Mouse (Mus musculus): ENCODE measurements around the gene Pex11b.
"Not testable (repeated sequence)": the region's sequence is repeated elsewhere in the genome, so short reads cannot be mapped to it uniquely, and the experiment has no call there.

Pex11b gene

DNA sequence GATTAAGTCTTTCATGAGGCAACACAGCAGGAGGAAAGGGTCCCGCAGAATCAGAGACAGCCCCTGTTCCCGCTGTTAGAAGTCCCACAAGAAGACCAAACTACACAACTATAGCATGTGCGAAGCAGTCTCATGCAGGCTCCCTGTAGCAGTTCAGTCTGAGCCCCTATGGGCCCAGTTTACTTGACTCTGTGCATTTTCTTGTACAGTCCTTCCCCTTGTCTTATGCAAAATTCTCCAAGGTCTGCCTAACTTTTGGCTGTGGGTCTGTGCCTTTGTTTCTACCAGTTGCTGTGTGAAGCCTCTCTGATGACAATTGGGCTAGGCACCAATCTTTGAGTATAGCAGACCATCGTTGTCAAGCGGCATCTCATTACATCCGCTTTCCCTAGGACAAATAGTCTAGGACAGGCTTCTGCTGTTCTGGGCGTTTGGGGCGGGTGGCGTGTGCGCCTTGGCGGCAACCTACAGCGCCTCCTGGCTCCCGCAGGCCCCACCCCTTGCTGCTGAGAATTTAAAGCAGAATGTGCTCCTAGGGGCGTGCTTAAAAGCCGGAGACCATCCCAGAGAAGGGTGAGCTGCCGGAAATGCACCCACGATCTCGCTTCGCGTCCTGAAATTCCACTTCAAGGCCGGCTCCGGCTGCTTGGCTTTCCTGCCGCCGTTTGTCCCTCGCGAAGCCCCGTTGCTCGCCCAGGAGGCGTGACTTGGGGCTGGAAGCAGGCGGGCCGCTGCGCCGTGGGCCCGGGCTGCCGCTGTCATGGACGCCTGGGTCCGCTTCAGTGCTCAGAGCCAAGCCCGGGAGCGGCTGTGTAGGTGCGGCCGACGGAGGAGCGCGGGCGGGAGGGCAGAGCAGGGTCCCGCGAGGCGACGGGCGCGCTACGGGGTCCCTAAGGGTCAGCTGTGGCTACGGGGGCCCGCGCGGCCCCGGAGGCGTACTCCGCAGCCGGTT, at the start of gene Pex11b, which contains the start of gene Gm42957:
TSS of gene Pex11b (plus strand) at position 449 of the 952 bp plus-strand sequence.
TSS of gene Gm42957 (plus strand) at position 547 of the 952 bp plus-strand sequence.
- DNase-seq (ENCODE audit: low spot score), result peak; percentile 78

DNA sequence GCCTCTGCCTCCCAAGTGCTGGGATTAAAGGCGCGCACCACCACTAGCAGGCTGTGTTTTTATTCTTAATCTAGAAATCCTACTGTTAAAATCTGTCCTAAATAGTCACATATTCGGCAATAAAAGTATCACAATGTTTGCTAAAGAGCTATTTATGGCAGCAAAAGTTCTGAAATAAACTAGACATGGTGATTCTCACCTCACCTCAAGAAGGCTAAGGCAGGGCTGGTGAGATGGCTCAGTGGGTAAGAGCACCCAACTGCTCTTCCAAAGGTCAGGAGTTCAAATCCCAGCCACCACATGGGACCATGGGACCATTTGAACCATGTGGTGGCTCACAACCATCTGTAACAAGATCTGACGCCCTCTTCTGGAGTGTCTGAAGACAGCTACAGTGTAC, 44.5 kb upstream of the Pex11b start:
- DNase-seq (ENCODE audit: low spot score), result no peak

DNA sequence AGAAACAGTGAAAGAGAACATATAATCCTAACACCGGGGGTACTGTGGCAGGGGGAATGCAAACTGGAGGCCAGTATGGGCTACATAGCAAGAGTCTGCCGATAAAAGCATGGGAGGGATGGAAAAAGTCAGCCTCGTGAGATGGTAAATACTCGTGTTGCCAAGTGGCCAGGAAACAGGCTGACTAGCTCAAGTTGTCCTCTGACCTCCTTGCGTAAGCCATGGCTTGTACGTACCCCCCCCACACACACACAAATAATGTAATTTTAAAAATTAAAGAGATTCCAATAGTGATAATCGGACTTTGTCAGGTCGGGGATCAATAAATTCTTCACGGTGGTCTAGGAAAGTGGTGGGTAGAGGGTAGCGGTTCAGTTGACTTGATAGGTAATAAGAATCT, 41.8 kb upstream of the Pex11b start:
- DNase-seq (ENCODE audit: low spot score), result peak; percentile 44

GRCm38 (mm10) chr3:96593790-96594560, 41.2 kb upstream of the Pex11b start, which contains the start of gene Polr3gl:
Gene Polr3gl, minus strand, starts transcription at chr3:96594181.
- DNase-seq (ENCODE audit: low spot score), result peak; percentile 91

- DNase-seq (ENCODE audit: low spot score), result no peak
Measured at GRCm38 (mm10) chr3:96594851-96595250, 40.3 kb upstream of the Pex11b start.

GRCm38 (mm10) chr3:96595661-96596060, 39.5 kb upstream of the Pex11b start:
- peak; percentile 40 for DNase-seq (ENCODE audit: low spot score)

DNA sequence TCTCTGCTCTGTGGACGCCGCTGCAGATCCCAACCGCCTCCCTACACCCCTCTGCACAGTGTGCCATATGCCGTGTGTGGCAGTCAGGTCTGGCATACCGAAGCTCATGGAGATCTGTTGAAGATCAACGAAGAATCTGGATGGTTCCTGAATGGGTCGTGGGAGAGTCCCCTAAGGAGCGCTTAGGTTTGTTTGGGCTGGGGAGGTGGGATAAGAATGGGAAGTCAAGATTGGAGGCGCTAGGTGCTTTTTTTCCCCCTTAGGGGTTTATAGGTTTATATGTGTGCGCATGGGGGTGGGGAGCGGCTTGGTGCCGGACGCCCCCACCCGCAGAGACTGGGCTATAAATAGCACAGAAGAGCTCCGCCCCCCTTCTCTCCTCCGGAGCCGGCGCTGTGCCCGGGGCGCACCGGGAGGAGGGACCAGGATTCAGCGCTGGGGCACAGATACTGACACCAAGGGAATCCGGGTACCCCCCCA, 38.9 kb upstream of the Pex11b start, which contains the start of gene Ankrd34a:
TSS of gene Ankrd34a (plus strand) at position 409 of the 480 bp plus-strand sequence.
- peak; percentile 42 for DNase-seq (ENCODE audit: low spot score)

GRCm38 (mm10) chr3:96596855-96597254, 38.3 kb upstream of the Pex11b start:
- DNase-seq (ENCODE audit: low spot score), result no peak

- peak; percentile 62 for DNase-seq (ENCODE audit: low spot score)
Measured at GRCm38 (mm10) chr3:96597435-96597891, 37.7 kb upstream of the Pex11b start.

DNA sequence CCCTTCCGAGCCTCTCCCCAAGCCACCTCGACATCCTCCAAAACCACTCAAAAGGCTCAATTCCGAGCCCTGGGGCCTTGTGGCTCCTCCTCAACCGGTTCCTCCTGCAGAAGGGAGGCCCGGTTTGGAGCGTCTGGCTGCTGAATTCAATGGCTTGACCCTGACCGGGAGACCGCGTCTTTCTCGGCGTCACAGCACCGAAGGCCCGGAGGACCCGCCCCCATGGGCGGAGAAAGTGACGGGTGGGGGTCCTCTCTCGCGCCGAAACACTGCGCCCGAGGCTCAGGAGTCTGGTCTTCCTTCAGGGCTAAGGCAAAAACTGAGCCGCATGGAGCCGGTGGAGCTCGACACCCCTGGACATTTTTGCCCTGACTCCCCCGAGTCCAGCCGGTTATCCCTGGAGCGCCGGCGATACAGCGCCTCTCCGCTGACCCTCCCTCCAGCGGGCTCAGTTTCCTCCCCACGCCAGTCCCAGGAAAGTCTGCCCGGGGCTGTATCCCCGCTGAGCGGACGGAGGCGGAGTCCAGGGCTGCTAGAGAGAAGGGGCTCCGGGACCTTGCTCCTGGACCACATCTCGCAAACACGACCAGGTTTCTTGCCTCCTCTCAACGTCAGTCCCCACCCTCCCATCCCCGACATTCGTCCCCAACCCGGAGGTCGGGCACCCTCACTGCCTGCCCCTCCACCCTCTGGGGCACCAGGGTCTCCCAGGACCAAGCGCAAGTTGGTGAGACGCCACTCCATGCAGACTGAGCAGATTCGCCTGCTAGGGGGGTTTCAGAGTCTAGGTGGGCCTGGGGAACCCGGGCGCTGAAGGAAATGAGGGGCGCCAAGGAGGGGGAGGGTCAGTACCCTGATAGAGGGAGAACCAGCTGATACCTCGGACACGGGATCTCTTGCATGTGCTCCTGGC, 36.8 kb upstream of the Pex11b start:
- DNase-seq (ENCODE audit: low spot score), result peak; percentile 79

- DNase-seq (ENCODE audit: low spot score), result peak; percentile 15
Measured at GRCm38 (mm10) chr3:96599069-96599393, 36.1 kb upstream of the Pex11b start.

- no peak for DNase-seq (ENCODE audit: low spot score)
Measured at GRCm38 (mm10) chr3:96599411-96599810, 35.8 kb upstream of the Pex11b start.

GRCm38 (mm10) chr3:96600639-96601250, 34.4 kb upstream of the Pex11b start, which contains the start of gene Lix1l:
Gene Lix1l, plus strand, starts transcription at chr3:96601149.
- peak; percentile 97 for DNase-seq (ENCODE audit: low spot score)

- DNase-seq (ENCODE audit: low spot score), result peak; percentile 66
Measured at GRCm38 (mm10) chr3:96601251-96601787, 33.9 kb upstream of the Pex11b start.

GRCm38 (mm10) chr3:96601941-96602703, 33.1 kb upstream of the Pex11b start:
- DNase-seq (ENCODE audit: low spot score), result no peak

DNA sequence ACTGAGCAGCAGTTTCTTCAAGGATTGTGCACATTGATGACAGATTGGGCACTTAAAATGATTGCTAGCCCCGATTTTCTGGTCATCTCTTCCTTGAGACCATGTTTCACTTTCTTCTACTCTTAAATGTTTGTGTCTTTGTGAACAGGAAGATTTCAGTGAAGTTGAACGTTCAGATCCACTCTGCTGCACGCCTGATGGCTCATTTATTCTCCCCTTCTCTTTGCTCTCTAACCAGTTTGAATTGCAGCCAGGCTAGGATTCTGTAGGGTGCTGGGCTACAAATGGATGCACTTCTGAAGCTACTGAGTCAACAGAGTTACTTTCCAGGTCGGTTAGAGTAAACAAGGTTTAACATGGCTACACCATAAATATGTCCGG, 32.5 kb upstream of the Pex11b start:
- DNase-seq (ENCODE audit: low spot score), result no peak

- DNase-seq (ENCODE audit: low spot score), result no peak
Measured at GRCm38 (mm10) chr3:96603311-96603710, 31.9 kb upstream of the Pex11b start.

GRCm38 (mm10) chr3:96606007-96606406, 29.2 kb upstream of the Pex11b start:
- DNase-seq (ENCODE audit: low spot score), result not testable (repeated sequence)

DNA sequence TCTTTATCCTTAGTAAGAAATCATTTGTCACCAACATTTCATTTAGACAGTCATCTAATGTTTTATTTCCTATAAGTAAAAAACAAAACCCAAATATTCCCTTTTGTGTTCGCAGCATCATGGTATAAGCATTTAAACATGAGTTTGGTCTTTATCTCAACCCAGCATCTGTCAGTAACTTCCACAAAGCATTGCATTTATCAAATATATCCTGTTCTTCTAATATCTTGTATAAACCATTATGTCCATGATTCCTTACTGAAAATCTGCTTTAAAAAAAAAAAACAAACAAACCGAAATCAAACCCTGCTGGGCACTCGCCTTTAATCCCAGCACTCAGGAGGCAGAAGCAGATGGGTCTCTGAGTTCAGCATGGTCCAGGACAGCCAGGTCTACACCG, 28.6 kb upstream of the Pex11b start:
- no peak for DNase-seq (ENCODE audit: low spot score)

DNA sequence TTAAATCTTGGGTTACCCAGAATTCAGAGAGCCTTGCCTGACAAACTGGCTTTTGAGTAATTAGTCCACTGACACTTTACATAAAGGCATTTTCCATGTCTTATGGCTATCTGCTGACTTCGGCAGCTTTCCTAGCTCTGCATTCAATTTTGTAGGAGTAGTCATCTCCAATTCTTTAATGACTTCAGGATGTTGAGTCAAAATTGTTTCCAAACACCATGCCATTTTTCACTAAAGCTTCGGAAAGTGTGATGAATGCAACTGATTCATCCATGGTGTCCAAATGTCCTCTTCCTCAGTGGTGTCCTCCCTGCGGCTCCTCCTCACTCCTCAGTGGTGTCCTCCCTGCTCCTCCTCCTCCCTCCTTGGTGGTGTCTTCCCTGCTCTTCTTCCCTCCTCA, 17.2 kb upstream of the Pex11b start:
- DNase-seq (ENCODE audit: low spot score), result no peak

Data from retina, embryonic 14.5 days (tissue).